Mouse (Mus musculus) embryonic fibroblast, embryonic 13.5 days (primary cell): ENCODE data around the gene Irf2bpl.

Experiments used
- CTCF ChIP-seq: IDR thresholded peaks from 2 replicates; pipeline ENCODE4 v1.5.1; 2011; ENCODE audit warnings: mild to moderate bottlenecking, control low read depth, low read length, moderate library complexity, borderline replicate concordance; ENCODE audit not compliant: insufficient read depth
- POLR2A ChIP-seq: IDR thresholded peaks from 2 replicates; pipeline ENCODE4 v1.6.1; 2011; ENCODE audit warnings: low read depth, mild to moderate bottlenecking, control low read depth, low read length, moderate library complexity

DNA sequence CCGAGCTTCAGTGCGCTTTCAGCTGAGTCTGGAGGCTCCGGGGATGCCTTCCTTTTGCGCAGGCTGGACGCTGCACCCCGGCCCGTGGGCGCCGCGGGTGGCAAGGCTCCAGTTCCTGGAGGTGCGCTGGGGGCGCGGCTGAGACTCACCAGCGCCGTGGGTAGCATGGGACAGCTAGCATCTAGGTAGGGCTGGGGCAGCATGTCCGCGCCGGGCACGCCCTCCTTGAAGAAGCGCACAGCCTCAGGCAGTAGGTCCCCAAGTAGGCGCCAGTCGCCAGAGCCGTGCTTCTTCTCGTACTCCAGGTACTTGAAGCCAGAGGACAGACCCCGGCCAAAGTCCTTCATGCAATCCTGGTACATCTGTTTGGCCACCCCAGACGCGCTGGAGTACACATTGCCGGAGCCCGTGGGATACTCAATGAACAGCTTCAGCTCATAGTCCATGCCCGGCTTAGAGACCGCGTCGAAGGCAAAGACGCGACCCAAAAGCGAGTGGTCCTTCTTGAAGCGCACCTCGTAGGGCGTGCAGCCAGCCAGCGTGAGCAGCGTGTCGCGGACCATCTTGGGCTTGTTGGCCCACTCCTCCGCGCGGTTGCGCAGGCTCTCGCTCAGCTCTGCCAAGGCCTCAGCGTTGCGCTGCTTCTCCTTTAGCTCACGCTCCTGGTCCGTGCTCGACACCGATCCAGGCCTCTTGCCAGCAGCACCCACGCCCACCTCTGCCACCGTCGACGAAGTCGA, 2.1 kb downstream of the Irf2bpl start:
- TF ChIP-seq CTCF (no peak), POLR2A (peak; percentile 21)
